Mouse (Mus musculus) myocyte (in vitro differentiated cells): ENCODE measurements at regions not wholly inside any gene's neighbourhood (a gene's known extent, or its start where the extent isn't known, plus 50 kb on each side); places are given as distances from the start of the nearest gene placed in this dataset.

Source experiments
- H3K27me3 ChIP-seq: one replicate; pipeline ENCODE4 v1.6.1; 2011; ENCODE audit not compliant: control insufficient read depth, insufficient read depth, insufficient read length
- H3K36me3 ChIP-seq: one replicate; pipeline ENCODE4 v1.6.1; 2011; ENCODE audit not compliant: control insufficient read depth, insufficient read depth
- H3K4me2 ChIP-seq: one replicate; pipeline ENCODE4 v1.6.1; 2011; ENCODE audit warnings: low read depth, control low read depth
- H3K4me3 ChIP-seq: one replicate; pipeline ENCODE4 v1.5.1; 2011; ENCODE audit warnings: mild to moderate bottlenecking, control low read depth, moderate library complexity
- H3K79me2 ChIP-seq: one replicate; pipeline ENCODE4 v1.6.1; 2011; ENCODE audit not compliant: control insufficient read depth, insufficient read depth
- H3ac ChIP-seq: one replicate; pipeline ENCODE4 v1.6.1; 2011; ENCODE audit not compliant: control insufficient read depth, insufficient read length
- CEBPB ChIP-seq: IDR thresholded peaks from 2 replicates; pipeline ENCODE4 v1.6.1; 2011; ENCODE audit warnings: mild to moderate bottlenecking, moderate library complexity; ENCODE audit not compliant: poor library complexity, insufficient read depth, severe bottlenecking
- E2F4 ChIP-seq: IDR thresholded peaks from one replicate; pipeline ENCODE4 v1.6.1; 2011; ENCODE audit warnings: mild to moderate bottlenecking, control low read depth, moderate library complexity; ENCODE audit not compliant: insufficient read depth
- MAX ChIP-seq: IDR thresholded peaks from one replicate; pipeline ENCODE4 v1.6.1; 2011; ENCODE audit warnings: low read depth, mild to moderate bottlenecking, control low read depth
- MYOD1 ChIP-seq, 3 experiments: IDR thresholded peaks; one replicate each; pipeline ENCODE4 v1.6.1; 2011; ENCODE audit warnings: control low read depth in 2 of 3, low read depth in 2 of 3, mild to moderate bottlenecking in 2 of 3, moderate library complexity in 1 of 3; ENCODE audit not compliant: insufficient read length in 2 of 3, control insufficient read depth in 1 of 3
- MYOG ChIP-seq, 3 experiments: IDR thresholded peaks; one replicate each; pipeline ENCODE4 v1.6.1; 2011; ENCODE audit warnings: control low read depth in 2 of 3, low read depth in 2 of 3, mild to moderate bottlenecking in 2 of 3; ENCODE audit not compliant: insufficient read length in 2 of 3, control insufficient read depth in 1 of 3, insufficient read depth in 1 of 3
- POLR2A ChIP-seq: IDR thresholded peaks from one replicate; pipeline ENCODE4 v1.6.1; 2011; ENCODE audit warnings: low read depth, mild to moderate bottlenecking, control low read depth, moderate library complexity; ENCODE audit not compliant: insufficient read length
- POLR2AphosphoS2 ChIP-seq: IDR thresholded peaks from one replicate; pipeline ENCODE4 v1.6.1; 2011; ENCODE audit warnings: low read depth, control low read depth; ENCODE audit not compliant: insufficient read length
- REST ChIP-seq: IDR thresholded peaks from one replicate; pipeline ENCODE4 v1.6.1; 2011; ENCODE audit warnings: mild to moderate bottlenecking, control low read depth, moderate library complexity; ENCODE audit not compliant: insufficient read depth, insufficient read length
- SRF ChIP-seq: IDR thresholded peaks from one replicate; pipeline ENCODE4 v1.6.1; 2011; ENCODE audit warnings: low read depth; ENCODE audit not compliant: control insufficient read depth, insufficient read length
- TCF12 ChIP-seq: IDR thresholded peaks from one replicate; pipeline ENCODE4 v1.6.1; 2011; ENCODE audit warnings: mild to moderate bottlenecking, control low read depth; ENCODE audit not compliant: poor library complexity, insufficient read depth, severe bottlenecking
- TCF3 ChIP-seq: IDR thresholded peaks from one replicate; pipeline ENCODE4 v1.6.1; 2011; ENCODE audit warnings: low read depth, control low read depth; ENCODE audit not compliant: insufficient read length
- USF1 ChIP-seq: IDR thresholded peaks from one replicate; pipeline ENCODE4 v1.6.1; 2011; ENCODE audit warnings: low read depth, mild to moderate bottlenecking, control low read depth, moderate library complexity

DNA sequence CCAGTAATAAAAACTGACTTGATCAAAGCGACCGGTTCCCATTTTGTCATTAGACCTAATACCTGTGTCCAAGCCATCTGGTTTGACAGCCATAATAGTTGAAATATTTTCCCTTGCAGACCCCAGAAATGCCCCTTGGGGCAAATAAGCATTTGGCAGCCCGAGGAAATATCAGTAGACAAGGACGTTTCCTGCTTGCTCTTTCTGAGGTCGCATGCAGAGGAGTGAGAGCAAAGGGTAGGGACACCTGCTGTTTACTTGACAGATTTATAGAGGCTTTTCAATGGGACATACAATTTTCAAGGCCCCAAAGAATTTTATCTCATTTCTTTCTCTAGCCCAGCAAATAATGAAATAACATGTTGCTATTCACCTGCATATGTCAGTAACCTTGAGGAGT, 73.5 kb downstream of the Csl start:
- TF ChIP-seq POLR2A (no peak), TCF3 (no peak), MYOD1 (IDR thresholded peaks at IDR 0.05; ENCODE audit: control insufficient read depth in 1 of 3, insufficient read length in 2 of 3, low read depth in 2 of 3) (no peak), MAX (no peak), POLR2AphosphoS2 (no peak), MYOG (IDR thresholded peaks at IDR 0.05; ENCODE audit: control insufficient read depth in 1 of 3, insufficient read depth in 1 of 3, insufficient read length in 2 of 3, low read depth in 2 of 3) (no peak), SRF (no peak), USF1 (no peak), REST (no peak), E2F4 (no peak), CEBPB (no peak), TCF12 (no peak)
- Histone ChIP-seq H3K36me3 (no peaks in the 10 kb centered on the region), H3K79me2 (no peaks in the 10 kb centered on the region), H3K27me3 (no peaks in the 10 kb centered on the region), H3ac (no peak overlapping the region), H3K4me2 (no peak overlapping the region), H3K4me3 (no peak overlapping the region)

DNA sequence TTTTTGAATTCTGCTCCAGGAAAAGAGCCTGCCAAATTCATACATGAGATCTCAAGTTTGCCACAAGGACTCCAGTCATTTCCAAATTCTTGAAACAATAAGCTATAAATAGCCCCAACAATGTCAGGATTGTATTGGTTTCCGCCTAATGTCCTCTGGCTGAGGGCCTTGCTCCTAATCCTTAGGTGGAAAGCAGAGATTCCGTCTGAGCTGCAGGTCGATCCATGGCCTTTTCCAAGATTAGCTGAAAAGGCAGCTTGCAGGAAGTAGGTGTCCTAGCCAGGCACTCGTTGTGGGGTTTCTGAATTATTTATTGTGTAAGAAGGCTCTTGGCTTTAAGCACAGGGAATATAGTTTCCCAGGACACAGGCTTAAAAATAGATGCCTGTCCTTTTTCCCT, 72.4 kb downstream of the Csl start:
- Histone ChIP-seq H3ac (no peak overlapping the region), H3K79me2 (no peaks in the 10 kb centered on the region), H3K36me3 (no peaks in the 10 kb centered on the region), H3K4me3 (no peak overlapping the region), H3K27me3 (no peaks in the 10 kb centered on the region), H3K4me2 (no peak overlapping the region)
- TF ChIP-seq MYOD1 (IDR thresholded peaks at IDR 0.05; ENCODE audit: control insufficient read depth in 1 of 3, insufficient read length in 2 of 3, low read depth in 2 of 3) (no peak), POLR2A (no peak), MAX (no peak), CEBPB (no peak), TCF3 (no peak), POLR2AphosphoS2 (no peak), USF1 (no peak), TCF12 (no peak), E2F4 (no peak), SRF (no peak), MYOG (IDR thresholded peaks at IDR 0.05; ENCODE audit: control insufficient read depth in 1 of 3, insufficient read depth in 1 of 3, insufficient read length in 2 of 3, low read depth in 2 of 3) (no peak), REST (no peak)

DNA sequence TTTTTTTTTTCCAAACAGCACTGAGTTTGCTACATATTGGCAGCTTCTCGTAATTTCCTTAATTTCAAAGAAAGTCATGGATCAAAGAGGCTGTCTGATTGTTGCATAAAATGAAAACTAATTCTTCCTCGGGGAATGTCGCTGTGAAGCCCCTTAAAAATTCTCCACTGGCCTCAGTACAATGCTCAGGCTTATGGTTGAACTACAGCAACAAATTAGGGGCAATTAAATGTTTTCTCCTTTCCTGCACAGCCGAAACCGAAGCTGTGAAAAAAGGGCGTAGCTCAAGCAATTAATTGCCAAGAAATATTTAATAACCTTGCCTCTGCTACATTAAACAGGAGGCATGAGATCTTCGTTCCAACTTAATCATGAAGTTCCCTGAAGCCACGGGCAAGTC, 61.8 kb downstream of the Csl start:
- Histone ChIP-seq H3K79me2 (no peaks in the 10 kb centered on the region), H3K27me3 (no peaks in the 10 kb centered on the region), H3K4me2 (no peak overlapping the region), H3K36me3 (no peaks in the 10 kb centered on the region), H3ac (no peak overlapping the region), H3K4me3 (no peak overlapping the region)
- TF ChIP-seq MAX (no peak), POLR2AphosphoS2 (no peak), CEBPB (no peak), USF1 (no peak), MYOD1 (IDR thresholded peaks at IDR 0.05; ENCODE audit: control insufficient read depth in 1 of 3, insufficient read length in 2 of 3, low read depth in 2 of 3) (no peak)

DNA sequence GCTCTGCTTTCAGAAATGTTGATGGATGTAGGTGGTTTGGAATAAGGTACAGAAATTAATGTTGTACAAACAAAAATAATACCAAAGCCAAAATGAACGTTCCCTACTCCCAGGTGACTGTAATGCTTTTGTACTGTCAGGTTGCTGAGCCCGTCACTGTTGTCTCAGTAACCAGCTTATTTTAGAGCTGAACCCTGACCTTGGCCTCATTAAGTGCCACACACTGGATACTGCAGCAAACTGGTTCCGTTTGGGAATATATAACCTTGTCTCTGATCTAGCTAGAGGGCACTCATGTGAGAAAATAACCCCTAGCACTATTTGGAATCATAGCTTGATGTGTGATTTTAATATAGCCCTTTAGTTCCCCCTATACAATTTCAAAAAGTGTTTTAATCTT, 60.0 kb downstream of the Csl start:
- H3K27me3 ChIP-seq, result no peaks in the 10 kb centered on the region
- no peaks in the 10 kb centered on the region for H3K79me2 ChIP-seq
- no peak overlapping the region for H3K4me3 ChIP-seq
- no peak overlapping the region for H3K4me2 ChIP-seq
- no peaks in the 10 kb centered on the region for H3K36me3 ChIP-seq
- TF ChIP-seq POLR2AphosphoS2 (no peak), SRF (no peak), REST (no peak), MYOG (IDR thresholded peaks at IDR 0.05; ENCODE audit: control insufficient read depth in 1 of 3, insufficient read depth in 1 of 3, insufficient read length in 2 of 3, low read depth in 2 of 3) (no peak), POLR2A (no peak), TCF12 (no peak), MYOD1 (IDR thresholded peaks at IDR 0.05; ENCODE audit: control insufficient read depth in 1 of 3, insufficient read length in 2 of 3, low read depth in 2 of 3) (no peak), CEBPB (no peak), TCF3 (no peak), MAX (no peak), USF1 (no peak), E2F4 (no peak)
- no peak overlapping the region for H3ac ChIP-seq

DNA sequence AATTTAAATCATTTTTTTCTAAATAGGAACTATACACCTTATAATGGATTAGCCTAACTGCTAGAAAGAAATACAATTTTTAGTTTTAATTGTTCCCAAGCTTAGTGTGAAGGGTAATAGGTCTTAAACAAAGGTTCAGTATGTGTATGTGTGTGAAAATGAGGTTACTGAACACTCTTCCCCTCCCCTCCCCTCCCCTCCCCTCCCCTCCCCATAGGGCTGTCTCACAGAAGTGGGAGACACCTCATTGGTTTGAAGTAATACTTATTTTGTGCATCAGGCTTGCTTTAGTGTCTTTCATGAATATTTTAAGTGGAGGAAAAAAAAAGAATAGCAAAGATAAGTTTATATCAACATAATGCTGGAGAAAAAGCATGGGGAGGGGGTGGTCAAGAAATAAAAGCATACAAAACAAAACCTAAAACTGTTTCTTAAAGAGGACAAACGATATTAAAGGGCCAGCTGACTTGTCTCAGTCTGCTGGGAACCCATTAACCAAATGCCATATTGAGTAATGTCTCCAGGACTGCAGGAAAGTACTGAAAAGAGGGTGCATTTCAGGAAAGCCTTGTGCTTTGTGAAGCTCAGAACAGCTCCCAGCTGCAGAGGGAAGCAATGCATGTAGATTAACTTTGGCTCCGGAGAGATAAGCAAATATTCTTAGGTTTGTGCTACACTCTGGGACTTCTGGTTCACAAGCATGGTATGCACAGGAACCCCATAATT, 59.2 kb downstream of the Csl start:
- Histone ChIP-seq H3K79me2 (no peaks in the 10 kb centered on the region), H3K36me3 (no peaks in the 10 kb centered on the region), H3ac (no peak overlapping the region), H3K4me2 (no peak overlapping the region), H3K4me3 (no peak overlapping the region), H3K27me3 (no peaks in the 10 kb centered on the region)
- TF ChIP-seq SRF, result no peak
